Mouse (Mus musculus): ENCODE data around the gene Tln2.

The Tln2 gene

DNA sequence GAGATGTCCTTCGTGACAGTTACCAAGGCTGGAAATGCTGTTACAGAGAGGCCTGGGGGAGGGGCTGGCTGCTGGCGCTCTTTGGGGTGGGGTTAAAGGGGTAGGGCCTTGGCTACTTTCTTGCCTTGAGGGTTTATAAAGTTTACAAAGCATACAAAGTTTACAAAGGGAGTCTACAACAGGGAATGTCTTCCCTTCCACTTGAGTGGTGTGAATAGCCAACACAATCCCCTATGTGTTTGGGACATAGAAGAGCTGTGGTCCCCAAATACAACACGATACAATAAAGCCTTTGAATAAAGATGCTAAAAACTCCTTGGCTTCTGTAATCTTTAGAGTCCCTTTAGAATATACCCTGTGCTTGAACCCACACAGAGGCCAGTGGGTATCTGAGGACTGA lies 389.5 kb downstream of the Tln2 start:
- DNase-seq (ENCODE audit: inconsistent age in 2 of 2, low spot score in 1 of 2), result no peak
